Mouse (Mus musculus): ENCODE measurements around the gene Plcl2. TPM values are rescaled to one million over a fixed set of nuclear protein-coding genes. Genes with fewer than 3 reads are reported as not detected.

The Plcl2 gene
- total RNA-seq, 1 experiment: 2.7 TPM

GRCm38 (mm10) chr17:50658901-50659300 is 149.7 kb downstream of the Plcl2 start:
- TF ChIP-seq CHD2 (IDR thresholded peaks at IDR 0.05; ENCODE audit: low read depth, low read length) (no peak), HCFC1 (IDR thresholded peaks at IDR 0.05; ENCODE audit: borderline replicate concordance, insufficient read depth, low read length) (no peak), ZNF384 (IDR thresholded peaks at IDR 0.05; ENCODE audit: low read depth, low read length) (no peak), MAFK (IDR thresholded peaks at IDR 0.05; ENCODE audit: insufficient read depth, low read depth, low read length) (no peak), ZC3H11A (IDR thresholded peaks at IDR 0.05; ENCODE audit: borderline replicate concordance, low read depth, low read length) (no peak)
- DNase-seq (ENCODE audit: low read depth, low spot score): no peak
- Histone ChIP-seq H3K4me3 (ENCODE audit: insufficient read depth in 1 of 2, low read depth in 1 of 2, low read length in 2 of 2, poor library complexity in 1 of 2, severe bottlenecking in 1 of 2) (no peak overlapping the region), H3K9ac (ENCODE audit: insufficient read depth, low read depth, low read length, poor library complexity, severe bottlenecking) (no peak overlapping the region), H3K36me3 (ENCODE audit: control insufficient read depth, insufficient read depth, low read length, poor library complexity, severe bottlenecking) (no peaks in the 10 kb centered on the region), H3K27ac (ENCODE audit: insufficient read depth, low read depth, low read length, poor library complexity, severe bottlenecking) (no peak overlapping the region), H3K9me3 (ENCODE audit: control insufficient read depth, insufficient read depth, low read depth, low read length) (peaks cover 5% of the 10 kb centered on the region; the same call in 1 of the 2 replicates), H3K4me1 (ENCODE audit: control insufficient read depth in 2 of 2, insufficient read depth in 2 of 2, low read length in 2 of 2, poor library complexity in 1 of 2) (no peaks in the 10 kb centered on the region)
- in situ Hi-C loops (cut with MboI; ENCODE audit: low sequenced_read_pairs in 2 of 2, unreplicated experiment in 2 of 2): no loop called here

GRCm38 (mm10) chr17:50667596-50667995 is 158.4 kb downstream of the Plcl2 start:
- no peaks in the 10 kb centered on the region for H3K36me3 ChIP-seq (ENCODE audit: control insufficient read depth, insufficient read depth, low read length, poor library complexity, severe bottlenecking)
- TF ChIP-seq ZNF384 (IDR thresholded peaks at IDR 0.05; ENCODE audit: low read depth, low read length) (no peak), MAFK (IDR thresholded peaks at IDR 0.05; ENCODE audit: insufficient read depth, low read depth, low read length) (no peak), HCFC1 (IDR thresholded peaks at IDR 0.05; ENCODE audit: borderline replicate concordance, insufficient read depth, low read length) (no peak)

GRCm38 (mm10) chr17:50668681-50669208 is 159.5 kb downstream of the Plcl2 start:
- Histone ChIP-seq H3K27ac (ENCODE audit: insufficient read depth, low read depth, low read length, poor library complexity, severe bottlenecking) (no peak overlapping the region), H3K4me3 (ENCODE audit: insufficient read depth in 1 of 2, low read depth in 1 of 2, low read length in 2 of 2, poor library complexity in 1 of 2, severe bottlenecking in 1 of 2) (no peak overlapping the region), H3K9ac (ENCODE audit: insufficient read depth, low read depth, low read length, poor library complexity, severe bottlenecking) (no peak overlapping the region), H3K36me3 (ENCODE audit: control insufficient read depth, insufficient read depth, low read length, poor library complexity, severe bottlenecking) (no peaks in the 10 kb centered on the region), H3K4me1 (ENCODE audit: control insufficient read depth in 2 of 2, insufficient read depth in 2 of 2, low read length in 2 of 2, poor library complexity in 1 of 2) (no peaks in the 10 kb centered on the region), H3K9me3 (ENCODE audit: control insufficient read depth, insufficient read depth, low read depth, low read length) (peaks cover 5% of the 10 kb centered on the region)
- in situ Hi-C loops (cut with MboI; ENCODE audit: low sequenced_read_pairs in 2 of 2, unreplicated experiment in 2 of 2): no loop called here
- TF ChIP-seq ZC3H11A (IDR thresholded peaks at IDR 0.05; ENCODE audit: borderline replicate concordance, low read depth, low read length): no peak
- TF ChIP-seq ZNF384 (IDR thresholded peaks at IDR 0.05; ENCODE audit: low read depth, low read length): no peak
- DNase-seq (ENCODE audit: low read depth, low spot score): no peak

More at GRCm38 (mm10) chr17:50667596-50667995, 158.4 kb downstream of the Plcl2 start:
- Histone ChIP-seq H3K27ac (ENCODE audit: insufficient read depth, low read depth, low read length, poor library complexity, severe bottlenecking) (no peak overlapping the region), H3K4me1 (ENCODE audit: control insufficient read depth in 2 of 2, insufficient read depth in 2 of 2, low read length in 2 of 2, poor library complexity in 1 of 2) (no peaks in the 10 kb centered on the region), H3K9ac (ENCODE audit: insufficient read depth, low read depth, low read length, poor library complexity, severe bottlenecking) (no peak overlapping the region), H3K4me3 (ENCODE audit: insufficient read depth in 1 of 2, low read depth in 1 of 2, low read length in 2 of 2, poor library complexity in 1 of 2, severe bottlenecking in 1 of 2) (no peak overlapping the region), H3K9me3 (ENCODE audit: control insufficient read depth, insufficient read depth, low read depth, low read length) (peaks cover 5% of the 10 kb centered on the region)
- no peak for DNase-seq (ENCODE audit: low read depth, low spot score)
- in situ Hi-C loops (cut with MboI; ENCODE audit: low sequenced_read_pairs in 2 of 2, unreplicated experiment in 2 of 2): no loop called here

GRCm38 (mm10) chr17:50671416-50671815 is 162.2 kb downstream of the Plcl2 start:
- no peaks in the 10 kb centered on the region for H3K36me3 ChIP-seq (ENCODE audit: control insufficient read depth, insufficient read depth, low read length, poor library complexity, severe bottlenecking)
- no peaks in the 10 kb centered on the region for H3K9me3 ChIP-seq (ENCODE audit: control insufficient read depth, insufficient read depth, low read depth, low read length)
- TF ChIP-seq HCFC1 (IDR thresholded peaks at IDR 0.05; ENCODE audit: borderline replicate concordance, insufficient read depth, low read length) (no peak), ZNF384 (IDR thresholded peaks at IDR 0.05; ENCODE audit: low read depth, low read length) (no peak), ZC3H11A (IDR thresholded peaks at IDR 0.05; ENCODE audit: borderline replicate concordance, low read depth, low read length) (no peak), MAFK (IDR thresholded peaks at IDR 0.05; ENCODE audit: insufficient read depth, low read depth, low read length) (no peak), CHD2 (IDR thresholded peaks at IDR 0.05; ENCODE audit: low read depth, low read length) (no peak)
- H3K27ac ChIP-seq (ENCODE audit: insufficient read depth, low read depth, low read length, poor library complexity, severe bottlenecking): no peak overlapping the region
- H3K9ac ChIP-seq (ENCODE audit: insufficient read depth, low read depth, low read length, poor library complexity, severe bottlenecking): no peak overlapping the region
- in situ Hi-C loops (cut with MboI; ENCODE audit: low sequenced_read_pairs in 2 of 2, unreplicated experiment in 2 of 2): no loop called here
- DNase-seq (ENCODE audit: low read depth, low spot score): no peak
- no peaks in the 10 kb centered on the region for H3K4me1 ChIP-seq (ENCODE audit: control insufficient read depth in 2 of 2, insufficient read depth in 2 of 2, low read length in 2 of 2, poor library complexity in 1 of 2)
- no peak overlapping the region for H3K4me3 ChIP-seq (ENCODE audit: insufficient read depth in 1 of 2, low read depth in 1 of 2, low read length in 2 of 2, poor library complexity in 1 of 2, severe bottlenecking in 1 of 2)

- TF ChIP-seq ZC3H11A (IDR thresholded peaks at IDR 0.05; ENCODE audit: borderline replicate concordance, low read depth, low read length) (no peak), CHD2 (IDR thresholded peaks at IDR 0.05; ENCODE audit: low read depth, low read length) (no peak)
- H3K9ac ChIP-seq (ENCODE audit: insufficient read depth, low read depth, low read length, poor library complexity, severe bottlenecking): no peak overlapping the region
- no peak overlapping the region for H3K4me3 ChIP-seq (ENCODE audit: insufficient read depth in 1 of 2, low read depth in 1 of 2, low read length in 2 of 2, poor library complexity in 1 of 2, severe bottlenecking in 1 of 2)
- H3K27ac ChIP-seq (ENCODE audit: insufficient read depth, low read depth, low read length, poor library complexity, severe bottlenecking): no peak overlapping the region
- DNase-seq (ENCODE audit: low read depth, low spot score): no peak
- no peaks in the 10 kb centered on the region for H3K36me3 ChIP-seq (ENCODE audit: control insufficient read depth, insufficient read depth, low read length, poor library complexity, severe bottlenecking)
- no peaks in the 10 kb centered on the region for H3K4me1 ChIP-seq (ENCODE audit: control insufficient read depth in 2 of 2, insufficient read depth in 2 of 2, low read length in 2 of 2, poor library complexity in 1 of 2)
- no peaks in the 10 kb centered on the region for H3K9me3 ChIP-seq (ENCODE audit: control insufficient read depth, insufficient read depth, low read depth, low read length)
- in situ Hi-C loops (cut with MboI; ENCODE audit: low sequenced_read_pairs in 2 of 2, unreplicated experiment in 2 of 2): no loop called here
Measured at GRCm38 (mm10) chr17:50674580-50674979, 165.4 kb downstream of the Plcl2 start.

Measured in ES-E14 (cell line).